Mouse (Mus musculus) spleen, postnatal 4 days (tissue): ENCODE data around the gene Lrp4.
A peak's percentile ranks its signal among the peaks of the same experiment; 100 is the strongest.
"Not testable (repeated sequence)": the region's sequence is repeated elsewhere in the genome, so short reads cannot be mapped to it uniquely, and the experiment has no call there.

ENCODE experiments used
- DNase-seq, 2 experiments: peaks; one replicate each; pipeline ENCODE4 v3.0.0; 2022; ENCODE audit warnings: low spot score in 2 of 2

Gene Lrp4

DNA sequence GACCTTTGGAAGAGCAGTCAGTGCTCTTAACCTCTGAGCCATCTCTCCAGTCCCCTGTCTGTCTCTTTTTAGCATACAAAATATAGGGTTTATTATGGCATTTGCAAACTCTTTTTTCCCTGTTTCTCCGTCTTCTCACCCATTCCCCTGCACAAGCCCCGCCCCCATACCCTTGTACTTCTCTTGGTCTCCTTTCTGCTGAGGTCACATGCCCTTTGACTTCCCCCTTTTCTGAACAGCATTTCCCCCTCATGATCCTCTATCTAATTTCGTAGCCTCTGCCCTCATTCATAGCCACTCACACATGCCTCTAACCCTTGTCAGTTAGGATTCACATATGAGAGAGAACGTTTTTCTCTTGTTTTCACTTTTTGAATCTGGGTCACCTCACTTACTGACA lies 27.4 kb downstream of the Lrp4 start:
- DNase-seq: no peak

- no peak for DNase-seq
These were observed 27.9 kb downstream of the Lrp4 start for GRCm38 (mm10) chr2:91485256-91485655.

GRCm38 (mm10) chr2:91487295-91487694 lies 30.0 kb downstream of the Lrp4 start:
- not testable (repeated sequence) for DNase-seq

- DNase-seq: no peak
These were observed 34.8 kb downstream of the Lrp4 start for GRCm38 (mm10) chr2:91492071-91492635.

- no peak for DNase-seq
These were observed 36.7 kb downstream of the Lrp4 start for GRCm38 (mm10) chr2:91493981-91494380.

- no peak for DNase-seq
These were observed 40.9 kb downstream of the Lrp4 start for GRCm38 (mm10) chr2:91498093-91498719.

DNA sequence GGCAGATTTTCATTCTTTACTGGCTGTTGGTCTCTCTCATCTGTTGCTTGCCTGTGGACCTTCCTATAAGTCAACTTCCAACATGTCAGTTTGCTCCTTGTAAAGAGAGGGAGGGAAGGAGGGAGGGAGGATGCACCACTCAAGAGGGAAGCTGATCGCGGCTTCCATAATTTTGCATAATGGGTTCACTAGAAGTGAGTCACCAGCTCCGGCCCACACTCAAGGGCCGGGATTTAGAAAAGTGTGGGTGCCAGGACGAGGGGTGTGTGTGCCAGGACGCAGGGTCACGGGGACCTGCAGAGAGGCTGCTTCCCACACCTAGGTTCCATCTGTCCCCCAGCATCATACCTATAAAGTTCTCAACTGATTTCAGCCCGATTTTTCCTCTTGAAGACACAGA lies 50.8 kb downstream of the Lrp4 start:
- DNase-seq: no peak

DNA sequence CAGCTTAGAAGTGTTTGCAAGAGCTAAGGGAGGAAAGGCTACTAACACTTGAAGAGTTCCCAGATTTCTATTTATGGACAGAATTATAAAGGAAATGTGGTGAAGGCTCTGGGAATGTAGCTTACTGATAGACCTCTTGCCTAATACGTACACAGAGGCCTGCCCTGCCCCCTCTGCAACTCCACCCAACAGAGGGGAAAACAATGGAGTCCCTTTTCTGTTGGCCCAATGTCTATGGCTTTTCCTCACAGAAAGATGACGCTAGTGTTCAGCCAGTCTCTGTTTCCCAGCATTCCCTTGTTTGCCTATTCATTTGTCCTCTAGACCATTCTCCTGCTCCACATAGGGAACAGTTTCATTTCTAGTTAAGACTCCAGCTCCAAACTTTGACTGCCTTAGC lies 59.9 kb downstream of the Lrp4 start:
- no peak for DNase-seq

- DNase-seq: peak; percentile 89 to 92
These were observed 69.2 kb downstream of the Lrp4 start, which contains the start of gene Ckap5 for GRCm38 (mm10) chr2:91526294-91527146. Ckap5 (plus strand) TSS chr2:91526762.

GRCm38 (mm10) chr2:91527147-91527486 lies 69.8 kb downstream of the Lrp4 start:
- DNase-seq: peak in 1 of 2 experiments; percentile 36

- peak; percentile 79 to 88 for DNase-seq
These were observed 80.4 kb downstream of the Lrp4 start for GRCm38 (mm10) chr2:91537588-91538205.
